Mouse (Mus musculus): ENCODE results near the gene Ccdc14.

GRCm38 (mm10) chr16:34758205-34758604 lies 67.8 kb downstream of the Ccdc14 start:
- TF ChIP-seq POLR2A (IDR thresholded peaks at IDR 0.05; ENCODE audit: control insufficient read depth in 1 of 2, insufficient read depth in 1 of 2, low read depth in 1 of 2, low read length in 2 of 2, poor library complexity in 1 of 2) (no peak), TAL1 (IDR thresholded peaks at IDR 0.05; ENCODE audit: low read length) (no peak), USF1 (IDR thresholded peaks at IDR 0.05; ENCODE audit: low read depth, low read length) (no peak), CTCF (IDR thresholded peaks at IDR 0.05 in 2 of 3, conservative IDR thresholded peaks at IDR 0.05 in 1 of 3; ENCODE audit: control insufficient read depth in 1 of 3, insufficient read depth in 1 of 3, low read depth in 2 of 3, low read length in 3 of 3, poor library complexity in 1 of 3, severe bottlenecking in 1 of 3) (no peak), KAT2A (conservative IDR thresholded peaks at IDR 0.05; ENCODE audit: low read depth, low read length) (no peak), TCF12 (IDR thresholded peaks at IDR 0.05; ENCODE audit: low read depth, low read length) (no peak), ZKSCAN1 (IDR thresholded peaks at IDR 0.05; ENCODE audit: low read depth, low read length) (no peak), RCOR1 (IDR thresholded peaks at IDR 0.05; ENCODE audit: low read depth, low read length) (no peak), MAFK (IDR thresholded peaks at IDR 0.05; ENCODE audit: borderline replicate concordance, low read depth, low read length) (no peak), ZMIZ1 (IDR thresholded peaks at IDR 0.05; ENCODE audit: low read depth, low read length) (no peak), GATA1 (IDR thresholded peaks at IDR 0.05; ENCODE audit: low read depth, low read length) (no peak)

All from MEL (cell line).